Mouse (Mus musculus) adrenal gland, adult 8-10 months (tissue): ENCODE data around the gene Fbxl20. TPM values are rescaled to one million over a fixed set of nuclear protein-coding genes. Genes with fewer than 3 reads are reported as not detected.
"Not testable (repeated sequence)": the region's sequence is repeated elsewhere in the genome, so short reads cannot be mapped to it uniquely, and the experiment has no call there.

Experiments used
- DNase-seq: peaks from one replicate; pipeline ENCODE4 v3.0.0; 2022
- total RNA-seq, 4 experiments: library from RNA; stranded (reverse); gene quantifications; 2 replicates each; pipeline ENCODE4 v1.2.4; 2022

The Fbxl20 gene
- total RNA-seq: 10 to 100 TPM; 37.4 to 45.0 (median 41.1) TPM

DNA sequence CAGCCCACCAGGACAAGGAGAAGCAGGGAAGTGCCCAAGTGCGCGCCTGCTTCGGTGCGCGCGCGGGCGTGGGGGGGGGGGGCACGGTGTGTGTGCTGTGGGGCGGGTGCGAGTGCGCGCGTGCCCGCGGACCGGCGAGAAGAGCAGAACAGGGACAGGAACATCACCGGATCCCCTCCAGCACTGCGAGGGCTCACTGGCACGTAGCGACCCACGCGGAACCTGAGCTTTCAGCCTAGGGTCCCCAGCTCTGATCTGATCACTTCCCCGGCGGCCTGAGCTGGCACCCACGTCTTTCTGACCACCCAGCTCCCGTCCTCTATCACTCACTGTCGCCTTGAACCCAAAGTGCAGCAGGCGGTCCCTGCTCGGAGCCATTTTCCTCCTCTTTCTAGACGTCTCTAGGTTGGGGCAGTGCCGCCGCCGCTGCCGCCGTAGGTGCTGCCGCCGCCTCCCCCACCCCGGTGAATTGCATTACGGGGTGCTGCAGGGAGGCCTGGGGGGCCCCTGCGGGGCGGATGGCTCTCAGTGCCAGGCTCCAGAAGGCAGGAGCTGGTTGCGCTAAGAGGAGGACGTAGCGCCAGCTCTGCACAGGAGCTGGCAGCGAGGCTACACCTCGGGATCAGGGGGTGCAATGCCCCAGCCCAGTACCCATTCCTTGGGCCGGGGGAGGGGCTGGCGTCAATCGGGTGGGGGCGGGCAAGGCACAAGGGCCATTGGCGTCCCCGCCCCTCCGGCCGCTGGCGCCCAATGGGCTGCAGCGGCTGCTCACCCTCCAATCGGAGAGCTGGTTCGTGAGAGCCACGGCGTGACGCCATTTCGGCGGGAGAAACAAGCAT, at the start of gene Fbxl20:
Gene Fbxl20 (minus strand): TSS at position 618 of the 839 bp plus-strand sequence.
- DNase-seq: peak; percentile 90

DNA sequence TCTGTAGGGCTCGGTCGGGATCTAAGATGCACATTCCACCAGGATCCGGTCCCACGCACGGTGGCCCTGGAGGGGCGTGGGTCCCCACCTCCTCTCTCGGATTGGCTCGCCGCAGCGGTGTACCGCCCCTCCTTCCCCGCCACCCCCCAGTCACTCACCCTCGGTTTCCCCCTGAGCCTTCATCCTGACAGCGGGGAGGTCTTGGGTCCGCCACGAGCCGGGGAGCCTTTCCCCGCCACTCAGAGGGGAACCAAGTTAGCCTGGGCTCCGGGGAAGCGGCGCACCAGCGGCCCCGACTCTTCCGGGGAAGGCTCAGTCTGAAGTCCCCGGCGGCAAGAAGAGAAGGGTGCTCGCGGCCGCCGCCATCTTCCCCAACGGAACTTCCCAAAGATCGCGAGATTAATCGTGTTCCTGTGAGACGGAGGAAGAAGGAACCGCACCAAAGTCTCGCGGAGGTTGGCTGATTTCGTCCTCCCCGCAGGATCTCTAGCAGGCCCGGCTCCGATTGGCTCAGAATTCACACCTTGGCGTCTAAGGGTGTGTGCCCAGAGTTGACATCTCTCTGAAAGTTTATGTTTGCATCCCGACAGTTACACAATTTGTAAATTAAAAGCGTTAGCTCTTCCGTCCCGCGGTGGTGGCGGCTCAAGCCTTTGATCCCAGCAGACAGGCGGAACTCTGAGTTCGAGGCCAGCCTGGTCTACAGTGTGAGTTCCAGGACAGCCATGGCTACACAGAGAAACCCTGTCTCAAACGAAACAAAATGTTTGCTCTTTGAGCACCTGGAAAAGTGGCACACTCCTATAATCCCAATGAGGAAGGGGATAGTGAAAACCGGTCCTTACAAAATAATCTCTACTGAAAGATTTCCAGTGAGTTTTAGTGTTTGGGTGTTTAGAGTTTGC, 43.0 kb upstream of the Fbxl20 start, which contains the start of gene Med1:
Gene Med1 (minus strand): TSS at position 393 of the 905 bp plus-strand sequence.
- peak; percentile 92 for DNase-seq

DNA sequence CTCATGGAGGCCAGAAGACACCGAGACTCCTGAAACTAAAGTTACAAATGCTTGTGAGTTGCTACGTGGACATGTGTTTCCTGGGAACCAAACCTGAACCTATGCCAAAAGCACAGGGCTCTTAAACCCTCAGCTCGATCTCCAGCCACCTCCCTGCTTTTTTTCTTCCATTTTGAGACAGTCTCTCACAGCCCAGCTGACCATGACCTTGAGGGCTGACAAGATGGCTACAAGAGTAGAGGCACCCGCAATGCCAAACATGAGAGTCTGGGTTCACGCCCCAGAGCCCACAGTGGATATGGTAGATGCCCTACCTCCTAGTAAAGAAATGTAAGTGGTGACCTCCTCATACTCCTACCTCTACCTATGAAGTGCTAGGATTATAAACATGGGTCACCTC, 40.6 kb upstream of the Fbxl20 start:
- DNase-seq: peak; percentile 36

DNA sequence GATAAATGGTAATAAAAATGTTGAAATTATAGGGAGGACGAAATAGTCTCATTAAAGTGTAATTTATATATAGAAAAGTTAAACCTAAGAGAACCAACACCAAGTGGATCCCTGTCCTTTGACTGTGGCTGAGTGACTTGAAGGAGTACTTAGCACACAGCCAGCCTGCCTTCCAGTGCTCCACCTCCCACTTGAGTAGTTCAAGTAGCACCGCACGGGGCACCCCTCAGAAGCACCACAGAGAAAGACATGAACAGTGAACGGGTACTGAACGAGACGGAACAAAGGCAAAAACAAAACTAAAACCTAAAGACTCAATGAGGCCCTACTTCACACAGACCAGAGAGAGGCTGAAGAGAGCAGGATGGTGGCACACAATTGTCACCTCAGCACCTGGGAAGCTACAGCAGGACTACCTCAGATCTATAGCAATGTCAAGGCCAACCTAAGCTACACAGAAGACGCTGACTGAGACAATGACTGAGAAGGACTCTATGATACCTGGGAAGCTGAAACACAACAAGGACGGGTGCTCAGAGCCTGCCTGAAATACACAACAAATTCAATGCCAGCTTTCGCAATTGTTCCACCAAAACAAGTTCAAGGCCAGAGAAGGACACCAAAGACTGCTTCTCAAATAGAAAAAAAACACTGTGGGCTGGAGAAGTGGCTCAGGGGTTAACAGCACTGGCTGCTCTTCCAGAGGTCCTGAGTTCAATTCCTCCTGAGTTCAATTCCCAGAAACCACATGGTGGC, 37.6 kb upstream of the Fbxl20 start:
- DNase-seq: peak; percentile 63

DNA sequence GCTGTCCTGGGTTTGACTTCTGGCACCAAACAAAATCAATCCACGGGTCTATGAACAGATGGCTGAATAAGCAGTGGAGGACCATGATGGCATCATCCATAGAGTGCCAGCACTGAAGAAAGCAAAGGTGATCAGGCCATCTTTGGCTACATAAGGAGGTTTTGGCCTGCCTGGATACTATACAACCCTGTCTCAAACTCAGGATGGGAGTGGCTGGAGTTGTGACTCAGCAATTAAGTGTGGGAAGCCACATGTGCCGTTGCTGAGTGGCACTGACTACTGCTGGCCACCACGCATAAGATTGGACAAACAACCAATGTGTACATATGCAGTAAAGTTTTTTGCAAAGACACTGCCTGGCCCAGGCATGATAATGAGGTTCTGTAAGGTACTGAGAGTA, 31.9 kb upstream of the Fbxl20 start:
- not testable (repeated sequence) for DNase-seq

DNA sequence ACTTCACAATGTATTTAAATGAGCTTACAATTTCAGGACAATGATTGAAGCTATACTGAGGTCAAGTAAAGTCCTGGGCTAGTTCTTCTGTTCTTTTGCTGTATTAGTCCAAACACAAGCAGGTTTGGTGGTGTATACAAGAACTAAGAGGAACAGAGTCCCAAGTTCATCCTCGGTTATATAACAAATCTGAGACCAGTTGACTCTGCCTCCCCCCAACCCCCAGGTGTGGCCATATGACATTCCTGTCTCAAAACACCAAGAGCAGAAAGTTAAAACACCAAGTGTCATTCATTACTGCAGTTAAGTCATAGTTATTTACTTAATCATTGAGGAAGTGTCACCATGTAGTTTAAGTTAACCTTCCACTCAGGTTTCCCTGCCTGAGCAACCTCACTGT, 18.2 kb upstream of the Fbxl20 start:
- DNase-seq: no peak

DNA sequence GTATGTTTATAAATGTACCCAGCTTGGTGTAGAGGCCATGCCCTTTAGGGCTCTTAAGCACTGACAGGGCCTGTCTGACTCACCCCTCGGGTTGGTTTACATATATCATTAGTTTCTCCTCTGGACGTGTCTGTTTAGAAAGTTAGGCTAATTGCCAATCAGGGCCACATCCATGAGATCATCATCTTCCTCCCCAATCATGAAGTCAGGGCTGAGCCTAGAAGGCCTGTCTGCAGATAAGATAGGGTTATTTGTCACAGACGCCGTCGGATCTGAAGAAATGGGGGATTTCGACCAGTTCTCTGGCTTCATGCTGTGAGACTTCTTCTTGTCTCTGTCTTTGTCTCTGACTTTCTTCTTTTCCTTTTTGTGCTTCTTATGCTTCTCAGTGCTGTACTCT, 4.9 kb upstream of the Fbxl20 start:
- DNase-seq: no peak

DNA sequence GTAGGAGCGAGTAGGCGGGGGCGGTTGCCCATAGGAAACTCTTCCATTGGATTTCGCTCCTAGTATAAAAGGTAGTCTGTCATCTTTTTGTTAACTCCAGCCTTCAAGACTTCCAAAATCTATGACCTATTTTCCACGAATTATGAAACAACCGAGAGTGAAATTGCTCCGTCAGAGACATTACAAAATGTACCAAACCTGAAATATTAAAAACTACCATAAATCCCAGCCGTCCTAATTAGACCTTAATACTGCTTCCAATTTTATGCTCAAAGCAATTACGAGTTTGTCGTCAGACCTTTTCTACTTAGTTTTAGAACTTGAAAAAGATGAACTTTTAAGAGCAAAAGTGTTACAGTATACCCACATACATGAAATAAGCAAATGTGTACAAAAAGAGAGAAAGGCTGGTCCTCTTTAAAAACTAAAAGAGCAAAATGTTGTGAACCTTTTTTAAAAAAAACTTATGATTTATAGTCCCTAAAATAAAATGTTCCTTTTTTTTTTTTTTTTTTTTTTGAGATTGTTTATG, 488 bp upstream of the Fbxl20 start:
- DNase-seq: no peak

DNA sequence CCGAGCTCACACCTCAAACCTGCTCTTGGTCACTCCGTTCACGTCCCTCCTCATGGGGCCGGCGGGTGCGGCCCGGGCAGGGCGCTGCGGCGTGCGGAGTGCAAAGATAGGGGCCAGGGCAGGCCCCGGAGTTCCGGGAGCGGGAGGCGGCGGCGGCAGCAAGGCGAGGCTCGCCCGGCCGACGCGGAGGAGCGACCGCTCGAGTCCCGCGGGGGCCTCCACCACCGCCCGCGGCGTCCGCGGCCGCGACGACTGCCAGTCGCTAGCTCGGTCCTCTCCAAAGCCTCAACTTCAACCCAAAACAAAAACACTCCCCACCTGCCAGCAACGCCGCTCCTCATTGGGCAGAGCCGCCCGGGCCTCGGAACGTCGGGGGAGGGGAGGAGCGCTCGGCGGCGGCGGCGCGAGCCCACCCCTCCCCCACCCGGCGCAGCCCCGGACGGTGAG, 876 bp downstream of the Fbxl20 start:
- DNase-seq: peak; percentile 90

DNA sequence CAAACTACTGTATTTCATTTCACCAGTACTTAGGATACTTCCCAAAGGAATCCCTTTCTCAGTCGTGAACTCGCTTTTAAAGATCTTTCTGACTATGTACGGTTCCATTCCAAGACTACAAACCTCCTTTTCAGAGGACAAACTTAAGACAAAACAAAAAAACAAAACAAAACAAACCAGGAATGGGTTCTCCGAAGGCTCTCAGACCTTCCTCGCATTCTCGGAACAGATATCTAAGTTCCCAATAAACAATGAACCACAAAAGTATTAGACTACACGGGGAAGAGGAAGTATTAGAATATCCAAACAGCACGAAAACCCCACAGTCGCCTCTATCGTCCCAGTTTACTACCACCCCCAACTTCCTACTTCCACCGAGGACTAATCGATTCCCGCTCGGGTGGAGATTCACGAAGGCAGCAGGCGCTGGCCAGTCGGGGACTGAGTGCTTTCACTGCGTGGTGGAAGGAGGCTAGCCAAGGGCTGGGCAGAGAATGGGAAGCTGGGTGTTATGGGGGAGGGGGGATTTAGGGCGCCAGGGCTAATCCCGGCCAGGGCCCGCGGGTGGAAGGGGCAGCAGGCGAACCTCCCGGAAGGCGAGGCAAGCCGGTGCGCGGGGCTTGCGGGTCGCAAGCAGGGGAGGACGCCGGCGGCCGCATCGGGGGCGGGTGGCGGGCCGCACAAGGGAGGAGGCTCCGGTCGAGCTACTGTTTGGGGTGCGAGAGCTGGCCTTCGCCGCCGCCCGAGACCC, 1.5 kb downstream of the Fbxl20 start:
- peak; percentile 10 for DNase-seq

DNA sequence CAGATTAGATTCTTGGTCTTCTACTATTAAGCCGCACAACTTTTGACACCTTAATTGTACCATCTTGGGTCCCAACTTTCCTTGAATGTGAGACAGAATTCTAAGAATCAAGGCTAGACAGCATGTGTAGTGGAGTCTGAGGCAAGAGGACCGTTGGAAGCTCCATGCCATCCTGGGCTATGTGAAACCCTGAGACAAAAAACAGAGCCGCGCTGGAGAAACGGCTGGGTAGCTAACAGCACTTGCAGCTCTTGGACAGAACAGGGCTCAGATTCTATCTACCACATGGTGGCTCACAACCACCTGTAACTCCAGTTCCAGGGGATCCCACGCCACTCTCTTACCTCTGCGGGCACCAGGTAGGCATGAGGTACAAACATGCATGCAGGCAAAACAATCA, 4.3 kb downstream of the Fbxl20 start:
- DNase-seq: no peak

DNA sequence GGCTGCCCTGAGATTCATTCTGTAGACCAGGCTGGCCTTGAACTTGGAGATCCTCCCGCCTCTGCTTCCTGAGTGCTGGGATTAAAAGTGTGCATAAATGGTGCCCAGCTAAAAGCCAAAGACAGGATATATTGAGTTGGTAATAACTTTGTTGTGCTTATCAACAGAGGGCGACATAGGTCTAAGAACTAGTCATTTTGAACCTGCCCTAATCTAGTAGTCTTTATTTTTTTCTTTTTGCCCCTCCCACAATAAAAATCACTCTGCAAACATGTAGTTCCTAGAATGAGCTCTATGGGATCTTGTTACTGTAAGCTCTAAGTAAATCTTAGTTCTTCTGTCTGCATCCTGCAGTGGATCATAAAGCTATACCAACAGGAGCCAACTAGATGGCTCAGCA, 7.7 kb downstream of the Fbxl20 start:
- no peak for DNase-seq

DNA sequence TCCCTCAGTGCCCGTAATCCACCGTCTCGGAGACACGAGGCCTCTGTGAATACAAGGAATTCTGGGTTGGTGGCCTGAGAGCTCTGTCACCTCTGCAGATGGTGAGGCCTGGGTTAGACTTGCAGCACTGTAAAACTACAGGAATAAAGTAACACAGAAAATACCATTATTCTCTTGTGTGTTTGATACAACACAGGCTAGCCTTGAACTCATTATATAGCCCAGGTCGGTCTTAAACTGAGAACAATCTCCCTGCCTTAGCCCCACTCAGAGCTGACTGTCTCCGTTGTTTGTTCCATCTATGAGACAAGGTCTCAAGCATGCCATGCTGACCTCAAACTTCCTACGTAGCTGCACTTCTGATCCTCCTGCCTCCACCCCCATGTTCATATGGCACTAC, 11.3 kb downstream of the Fbxl20 start:
- no peak for DNase-seq

DNA sequence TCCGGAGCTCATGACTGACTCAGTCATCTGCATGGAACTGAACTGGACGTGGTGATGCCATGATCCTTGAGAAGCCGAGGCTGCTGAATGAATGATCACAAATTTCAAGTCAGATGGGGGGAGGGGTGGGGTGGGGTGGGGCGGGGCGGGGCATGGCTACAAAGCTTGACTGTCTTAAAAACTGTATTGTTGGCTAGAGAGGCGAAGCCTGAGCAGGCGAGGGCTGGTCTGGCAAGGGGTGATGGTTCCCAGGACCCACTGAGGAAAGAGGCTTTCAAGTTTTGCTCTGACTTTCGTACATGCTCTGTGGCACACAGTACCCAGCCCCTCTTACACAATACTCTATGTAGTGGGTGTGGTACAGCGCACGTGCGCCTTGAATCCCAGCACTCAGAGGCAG, 12.4 kb downstream of the Fbxl20 start:
- no peak for DNase-seq

DNA sequence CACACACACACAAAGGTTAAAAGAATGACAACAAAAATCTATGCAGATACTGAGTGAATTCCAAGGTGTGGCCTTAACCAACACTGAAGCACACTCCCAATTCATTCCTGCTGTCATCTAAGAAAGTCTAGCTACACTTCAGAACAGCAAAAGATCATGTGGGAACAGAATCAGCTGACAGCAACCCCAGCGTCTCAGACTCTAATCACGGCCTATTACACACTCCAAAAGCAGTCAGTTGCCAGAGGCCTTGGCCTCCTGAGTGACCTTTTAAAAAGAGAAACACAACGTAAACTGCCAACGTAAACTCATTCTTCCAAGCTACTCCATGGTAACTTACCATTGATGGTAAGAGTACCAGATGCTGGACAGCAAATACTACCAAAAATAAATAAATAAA, 15.3 kb downstream of the Fbxl20 start:
- DNase-seq: peak; percentile 25

DNA sequence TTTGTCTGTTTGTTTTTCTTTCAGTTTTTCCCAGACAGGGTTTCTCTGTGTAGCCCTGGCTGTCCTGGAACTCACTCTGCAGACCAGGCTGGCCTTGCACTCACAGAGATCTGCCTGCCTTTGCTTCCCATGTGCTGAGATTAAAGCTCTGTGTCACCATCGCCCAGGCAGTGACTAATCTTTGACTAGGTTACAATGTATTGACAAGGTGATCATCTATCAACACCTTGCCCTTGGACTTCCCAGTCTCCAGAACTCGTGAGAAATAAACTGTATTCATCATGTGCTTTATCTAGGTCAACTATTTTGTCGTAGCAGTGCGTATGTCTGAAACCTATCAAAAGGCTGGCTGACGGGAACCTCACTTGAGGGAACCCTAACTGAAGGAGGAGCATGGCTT, 26.8 kb downstream of the Fbxl20 start:
- DNase-seq: no peak

DNA sequence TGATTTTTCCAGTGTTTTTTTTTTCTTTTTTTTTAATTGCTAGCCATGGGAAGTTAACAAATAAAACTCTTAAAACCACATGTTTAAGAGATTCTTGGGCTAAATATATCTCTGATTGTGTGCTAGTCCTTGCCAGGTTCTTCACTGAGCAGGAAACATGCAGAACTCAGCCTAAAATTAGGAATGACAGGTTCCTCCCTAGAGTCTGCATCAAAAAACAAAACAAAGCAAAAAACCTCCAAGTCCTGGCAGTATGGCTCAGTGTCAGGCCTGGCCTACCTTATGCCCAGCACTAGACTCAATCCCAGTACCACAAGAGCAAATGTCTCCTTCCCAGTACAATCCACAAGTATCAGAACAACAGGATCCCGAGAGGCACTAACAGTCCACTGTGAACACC, 35.8 kb downstream of the Fbxl20 start:
- no peak for DNase-seq

DNA sequence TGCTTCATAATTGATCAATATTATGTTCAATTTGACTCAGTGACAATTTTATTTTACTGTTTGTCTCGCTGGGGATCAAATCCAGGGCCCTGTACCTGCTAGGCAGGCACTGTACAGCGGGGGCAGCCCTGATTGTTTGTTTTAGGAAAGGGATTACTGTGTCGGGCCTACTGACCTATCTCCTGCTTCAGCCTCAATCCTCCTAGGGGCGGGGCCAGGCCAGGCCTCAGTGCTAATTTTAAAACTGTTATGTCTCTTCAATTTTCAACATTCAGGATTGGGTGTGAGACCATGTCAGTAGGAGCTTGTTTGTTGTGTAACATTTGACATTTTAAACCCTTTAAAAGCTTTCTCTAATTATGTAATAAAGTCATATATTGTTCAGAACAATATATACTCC, 36.7 kb downstream of the Fbxl20 start:
- DNase-seq: no peak

DNA sequence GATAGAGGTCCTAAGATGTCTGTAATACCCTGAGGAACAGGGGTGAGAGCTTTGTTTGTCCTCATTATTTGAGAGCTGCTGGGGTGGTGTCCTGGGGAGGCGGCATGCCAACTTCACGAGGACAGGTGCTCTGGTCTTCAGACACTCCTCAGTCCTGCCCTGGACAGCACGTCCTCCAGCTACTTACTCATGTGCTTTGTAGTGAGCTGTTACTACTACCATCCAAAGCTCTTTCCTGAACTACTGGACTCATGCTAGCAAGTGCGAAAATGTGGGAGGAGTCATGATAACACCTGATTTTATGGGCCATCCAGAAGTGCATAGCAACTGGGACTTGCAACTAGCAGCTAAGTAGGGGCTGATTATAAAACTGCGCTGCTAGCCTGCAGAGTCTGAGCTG, 40.5 kb downstream of the Fbxl20 start:
- no peak for DNase-seq

DNA sequence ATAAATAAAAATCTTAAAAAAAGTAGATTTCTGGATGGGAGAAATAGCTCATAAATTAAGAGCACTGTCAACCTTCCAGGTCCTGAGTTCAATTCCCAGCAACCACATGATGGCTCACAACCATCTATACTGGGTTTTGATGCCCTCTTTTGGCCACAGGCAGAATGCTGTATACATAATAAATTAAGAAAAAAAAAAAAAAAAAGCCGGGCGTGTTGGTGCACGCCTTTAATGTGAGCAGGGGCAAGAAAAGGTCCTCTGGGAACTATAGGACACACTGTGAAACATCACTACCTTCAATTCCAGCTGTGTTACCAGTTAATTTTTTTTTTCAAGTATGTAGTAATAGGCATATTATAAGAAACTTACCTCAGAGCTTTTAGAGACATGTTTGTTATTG, 48.9 kb downstream of the Fbxl20 start:
- no peak for DNase-seq

DNA sequence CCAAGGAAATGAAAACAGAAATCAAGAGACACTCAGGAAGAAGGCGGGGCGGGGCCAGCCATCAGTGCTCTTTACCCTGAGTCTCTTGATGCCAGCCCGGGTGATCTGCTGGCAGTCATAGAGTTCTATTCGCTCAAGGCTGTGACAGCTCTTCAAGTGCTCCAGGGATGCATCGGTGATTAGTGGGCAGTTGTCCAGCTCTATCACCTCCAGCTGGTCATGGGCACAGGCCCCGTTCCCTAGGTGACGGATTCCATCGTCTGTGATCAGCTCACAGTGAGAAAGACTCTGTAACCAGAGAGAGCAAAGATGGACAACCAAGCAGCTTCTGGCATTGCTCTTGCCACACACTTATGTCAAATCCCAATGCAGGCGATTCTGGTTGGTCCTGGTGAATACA, 59.6 kb downstream of the Fbxl20 start:
- DNase-seq: no peak

DNA sequence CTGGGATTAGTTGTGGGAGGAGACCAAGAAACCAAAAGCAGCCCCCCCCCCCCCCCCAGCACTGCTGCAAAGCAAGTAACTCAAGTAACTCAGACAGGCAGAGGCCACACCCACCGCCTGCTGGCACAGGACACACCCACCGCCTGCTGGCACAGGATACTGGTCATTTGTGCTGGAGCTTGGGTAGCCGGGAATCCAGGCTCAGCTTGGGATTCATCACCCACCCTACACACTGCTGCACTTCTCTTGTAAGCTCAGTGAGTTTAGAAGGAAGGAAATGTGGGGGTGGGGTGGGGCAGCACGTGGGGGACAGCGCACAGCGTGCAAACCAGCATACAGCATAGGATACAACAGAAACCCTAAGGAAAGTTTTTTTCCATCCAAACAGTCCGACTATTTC, 62.0 kb downstream of the Fbxl20 start:
- DNase-seq: peak; percentile 29
